Mouse (Mus musculus) cortical plate, adult 2 months (tissue): ENCODE results near the gene Shq1.

Experiments
- CTCF ChIP-seq: fragments of 200-500 bp; IDR thresholded peaks from 2 replicates; pipeline ENCODE4 v1.5.1; 2011; ENCODE audit warnings: mild to moderate bottlenecking, control low read depth, low read length; ENCODE audit not compliant: insufficient read depth; ENCODE audit errors: extremely low read depth
- POLR2A ChIP-seq: fragments of 200-500 bp; IDR thresholded peaks from 2 replicates; pipeline ENCODE4 v1.6.1; 2011; ENCODE audit warnings: mild to moderate bottlenecking, low read length, control low read depth; ENCODE audit not compliant: insufficient read depth; ENCODE audit errors: extremely low read depth

- TF ChIP-seq CTCF (no peak), POLR2A (no peak)
Observed at GRCm38 (mm10) chr6:100622861-100623507, 48.0 kb downstream of the Shq1 start.
